Mouse (Mus musculus): ENCODE data around the gene Ube2g1.

Ube2g1 gene

DNA sequence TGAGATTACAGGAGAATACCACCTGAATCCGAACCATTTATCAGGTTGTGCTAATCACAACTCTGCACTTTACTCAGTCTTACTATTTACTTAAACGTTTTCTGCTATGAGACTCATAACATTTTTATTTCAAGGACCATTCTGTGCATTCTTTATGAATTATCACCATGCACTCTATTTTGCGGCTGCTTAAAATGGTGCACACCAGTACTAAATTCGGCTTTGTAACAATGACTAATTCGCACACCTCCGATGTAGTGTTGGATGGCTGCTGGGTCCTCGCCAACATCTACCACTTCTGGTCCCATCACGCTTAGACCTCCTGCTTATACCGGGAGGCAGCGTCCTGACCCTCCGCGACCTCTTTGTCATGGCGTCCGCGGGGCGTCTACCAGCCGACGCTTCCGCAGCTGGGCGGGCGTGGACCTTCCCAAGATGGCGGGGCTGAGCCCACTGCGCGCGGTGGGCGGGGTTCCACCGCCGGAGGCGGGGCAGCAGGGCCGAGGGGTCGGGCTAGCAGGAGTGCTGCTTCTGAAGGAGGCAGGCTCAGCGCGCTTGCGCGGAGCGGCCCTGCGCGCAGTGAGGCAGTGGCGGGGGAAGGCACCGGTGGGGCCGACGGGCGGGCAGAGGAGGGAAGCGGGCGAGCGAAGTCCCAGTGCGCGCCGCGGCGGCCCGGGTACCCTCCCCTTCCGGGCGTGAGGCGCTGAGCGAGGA, at the start of gene Ube2g1:
Gene Ube2g1, plus strand, starts transcription at position 590 of the 714 bp plus-strand sequence.
- DNase-seq (ENCODE audit: extremely low read depth, low read depth) = peak; percentile 88

DNA sequence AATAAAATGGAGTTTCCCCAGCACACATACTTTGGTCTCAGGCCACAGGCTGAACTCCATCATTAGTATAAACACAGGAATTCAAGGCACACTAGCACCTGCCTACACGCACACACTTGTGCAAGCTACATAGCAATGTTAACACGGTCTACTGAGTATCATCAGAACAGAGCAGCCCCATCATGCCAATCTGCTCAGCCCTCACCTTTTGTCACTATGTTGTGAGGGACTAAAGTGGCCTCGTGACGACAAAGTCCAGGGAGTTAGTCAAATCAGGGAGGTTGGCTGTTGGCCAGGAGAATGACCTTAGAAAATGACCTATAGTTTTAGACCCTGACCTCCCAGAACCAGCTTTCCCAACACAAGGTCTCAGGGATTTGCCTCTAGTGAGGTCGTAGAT, 48.9 kb upstream of the Ube2g1 start:
- DNase-seq (ENCODE audit: extremely low read depth, low read depth) = no peak

DNA sequence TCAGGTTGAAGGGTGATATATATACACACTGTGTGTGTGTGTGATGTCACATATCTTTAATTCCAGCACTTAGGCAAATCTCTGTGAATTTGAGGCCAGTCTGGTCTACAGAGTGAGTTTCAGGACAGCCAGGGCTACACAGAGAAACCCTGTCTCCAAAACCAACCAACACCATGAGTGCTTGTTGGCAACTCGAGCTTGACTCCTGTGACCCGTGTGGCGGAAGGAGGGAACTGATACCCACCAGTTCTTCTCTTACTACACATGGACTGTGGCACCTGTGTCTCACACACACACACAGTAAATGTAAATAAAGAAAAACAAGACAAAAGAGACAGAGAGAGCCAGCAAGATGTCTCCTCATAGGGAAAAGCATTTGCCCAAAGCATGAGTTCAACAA, 46.4 kb upstream of the Ube2g1 start:
- no peak for DNase-seq (ENCODE audit: extremely low read depth, low read depth)

DNA sequence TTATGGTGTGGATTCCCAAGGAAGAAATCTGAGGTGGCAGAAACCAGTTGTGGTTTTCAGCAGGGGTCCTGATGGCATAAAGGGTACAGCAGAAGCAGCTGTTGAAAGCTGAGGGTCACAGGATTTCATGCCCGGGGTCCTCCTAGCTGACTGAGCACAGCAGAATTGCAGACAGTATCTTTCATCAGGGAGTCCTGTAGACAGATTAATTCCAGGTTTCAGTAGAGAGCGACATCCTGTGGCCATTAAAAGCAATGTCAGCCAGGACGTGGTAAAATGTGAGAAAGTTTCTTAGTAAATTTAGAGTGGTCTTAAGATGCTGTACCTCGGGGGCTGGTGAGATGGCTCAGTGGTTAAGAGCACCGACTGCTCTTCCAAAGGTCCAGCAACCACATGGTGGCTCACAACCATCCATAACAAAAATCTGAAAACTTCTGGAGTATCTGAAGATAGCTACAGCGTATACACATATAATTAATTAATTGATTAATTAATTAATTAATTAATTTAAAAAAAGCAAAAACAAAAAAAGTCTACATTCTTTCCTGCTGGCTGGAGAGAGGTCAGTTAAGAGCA, 42.8 kb upstream of the Ube2g1 start:
- DNase-seq (ENCODE audit: extremely low read depth, low read depth) = peak; percentile 57

DNA sequence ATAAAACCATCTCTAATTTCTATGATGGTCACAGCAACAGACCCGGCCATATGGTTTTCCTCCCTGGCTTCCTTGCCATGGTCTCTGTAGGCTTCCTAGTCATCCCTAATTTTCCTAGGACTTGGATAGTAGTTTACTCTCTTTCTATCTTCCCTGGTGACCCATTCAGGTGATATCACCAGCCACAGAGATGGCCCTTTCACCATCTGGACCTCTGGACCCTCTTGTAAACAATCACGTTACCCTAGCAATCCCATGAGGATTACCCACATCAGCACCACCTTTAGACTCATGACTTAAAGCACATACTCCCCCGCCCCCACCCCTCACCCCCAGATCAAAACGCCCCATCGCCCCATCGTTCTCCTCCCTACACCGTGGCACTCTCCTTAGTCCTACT, 40.8 kb upstream of the Ube2g1 start:
- no peak for DNase-seq (ENCODE audit: extremely low read depth, low read depth)

DNA sequence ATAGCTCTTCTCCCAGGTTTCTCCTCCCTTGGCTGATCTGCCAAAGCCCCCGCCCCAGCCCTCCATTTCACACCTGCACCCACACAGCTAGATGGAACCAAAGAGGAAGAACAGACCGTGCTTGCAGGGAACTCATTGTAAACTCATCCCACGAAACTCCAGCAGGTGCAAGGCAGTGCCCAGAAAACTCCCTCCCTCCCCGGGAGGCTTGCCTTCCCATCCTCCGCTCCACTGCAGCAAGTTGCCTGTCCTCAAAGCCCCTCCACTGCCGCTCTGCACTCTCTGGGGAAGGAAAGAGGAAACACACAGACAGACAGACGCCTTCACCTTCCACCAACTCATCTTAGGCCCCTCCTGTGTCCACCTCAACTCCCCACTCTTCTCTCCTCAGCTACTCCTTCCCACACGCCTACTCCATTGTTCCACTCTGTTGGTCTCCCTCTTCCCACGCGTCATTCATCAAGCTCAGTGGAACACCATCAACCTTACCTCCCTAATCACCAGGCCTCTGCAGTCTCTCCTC, 40.2 kb upstream of the Ube2g1 start:
- no peak for DNase-seq (ENCODE audit: extremely low read depth, low read depth)

DNA sequence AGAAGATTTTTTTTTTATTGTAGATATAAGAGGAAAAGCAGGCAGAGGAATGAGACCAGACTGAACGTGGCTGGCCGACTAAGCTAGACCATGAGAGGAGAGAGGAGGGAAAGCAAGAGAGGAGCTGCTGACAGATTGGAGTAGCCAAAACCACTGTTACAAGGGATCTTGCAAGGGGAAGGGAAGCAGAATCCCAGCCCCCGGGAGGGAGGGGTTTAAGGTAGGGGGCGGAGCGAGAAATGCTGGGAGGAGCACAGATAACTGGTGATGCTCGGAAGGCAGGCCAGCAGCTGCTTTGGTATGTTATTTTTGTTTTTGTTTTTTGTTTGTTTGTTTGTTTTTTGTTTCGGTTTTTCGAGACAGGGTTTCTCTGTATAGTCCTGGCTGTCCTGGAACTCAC, 38.0 kb upstream of the Ube2g1 start:
- DNase-seq (ENCODE audit: extremely low read depth, low read depth) = peak; percentile 71

DNA sequence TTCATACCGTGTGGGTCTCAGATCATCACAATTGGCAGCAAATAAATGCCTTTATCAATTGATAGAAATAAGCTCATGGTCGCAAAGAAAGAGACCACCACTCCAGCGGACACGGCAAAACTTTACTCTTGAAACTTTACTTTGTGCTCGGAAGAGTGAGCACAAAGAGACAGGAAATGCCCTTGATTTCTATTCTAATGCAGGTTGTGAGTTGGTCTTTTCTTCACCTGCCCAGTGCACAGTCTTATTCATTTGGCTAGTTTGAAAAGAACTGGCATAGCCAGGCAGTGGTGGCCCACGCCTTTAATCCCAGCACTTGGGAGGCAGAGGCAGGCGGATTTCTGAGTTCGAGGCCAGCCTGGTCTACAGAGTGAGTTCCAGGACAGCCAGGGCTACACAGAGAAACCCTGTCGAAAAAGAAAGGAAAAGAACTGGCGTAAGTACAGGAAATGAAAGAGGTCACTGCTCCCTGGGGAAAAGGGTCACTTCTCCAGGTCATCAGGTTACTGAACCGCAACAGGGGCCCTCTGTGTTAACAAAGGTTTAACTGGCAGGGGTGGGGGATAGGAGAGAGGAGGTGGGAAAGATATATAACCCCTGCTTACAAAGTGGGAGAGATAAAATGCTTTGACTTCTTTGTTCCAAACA, 37.3 kb upstream of the Ube2g1 start:
- no peak for DNase-seq (ENCODE audit: extremely low read depth, low read depth)

DNA sequence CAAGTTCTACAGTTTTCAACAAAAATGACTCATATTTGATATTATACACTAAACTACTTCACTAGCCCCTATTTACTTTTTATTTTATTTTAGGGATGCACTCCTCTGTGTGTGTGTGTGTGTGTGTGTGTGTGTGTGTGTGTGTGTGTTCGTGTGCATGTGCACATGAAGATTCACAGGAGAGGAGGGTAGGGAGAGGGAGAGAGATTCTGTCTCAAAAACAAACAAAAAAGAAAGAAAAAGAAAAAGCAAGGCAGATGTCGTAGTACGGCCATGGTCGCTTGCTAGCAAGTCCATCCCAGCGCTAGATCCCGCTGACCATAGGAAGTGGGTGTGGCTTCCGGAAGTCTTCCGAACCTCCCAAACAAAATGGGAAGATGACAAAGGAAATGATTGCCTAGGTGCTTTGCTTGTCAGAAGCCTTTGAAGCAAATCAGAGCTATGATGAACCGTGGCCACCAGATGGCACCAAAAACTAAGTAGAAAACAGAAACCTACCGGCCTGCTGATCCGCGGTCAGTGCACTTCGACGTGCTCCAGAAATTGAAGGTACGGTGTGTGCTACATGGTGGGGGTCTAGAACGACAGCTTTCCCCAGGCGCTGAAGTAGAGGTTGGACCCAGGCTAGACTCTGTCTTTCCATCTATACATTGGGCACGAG, 36.6 kb upstream of the Ube2g1 start:
- DNase-seq (ENCODE audit: extremely low read depth, low read depth) = peak; percentile 63

DNA sequence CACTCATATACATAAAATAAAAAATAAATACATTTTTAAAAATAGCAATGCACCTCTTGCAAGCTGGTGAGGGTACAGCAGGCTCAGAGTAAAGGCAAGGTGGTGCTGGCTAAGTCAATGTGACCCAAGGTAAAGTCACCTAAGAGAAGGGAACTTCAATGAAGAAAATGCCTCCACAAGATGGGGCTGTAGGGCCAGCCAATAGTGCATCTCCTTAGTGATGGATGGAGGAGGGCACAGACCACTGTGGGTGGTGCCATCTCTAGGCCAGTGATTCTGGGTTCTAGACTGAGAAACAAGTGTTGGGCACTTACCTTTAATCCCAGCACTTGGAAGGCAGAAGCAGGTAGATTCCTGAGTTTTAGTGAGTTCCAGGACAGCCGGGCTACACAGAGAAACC, 33.3 kb upstream of the Ube2g1 start:
- DNase-seq (ENCODE audit: extremely low read depth, low read depth) = no peak

DNA sequence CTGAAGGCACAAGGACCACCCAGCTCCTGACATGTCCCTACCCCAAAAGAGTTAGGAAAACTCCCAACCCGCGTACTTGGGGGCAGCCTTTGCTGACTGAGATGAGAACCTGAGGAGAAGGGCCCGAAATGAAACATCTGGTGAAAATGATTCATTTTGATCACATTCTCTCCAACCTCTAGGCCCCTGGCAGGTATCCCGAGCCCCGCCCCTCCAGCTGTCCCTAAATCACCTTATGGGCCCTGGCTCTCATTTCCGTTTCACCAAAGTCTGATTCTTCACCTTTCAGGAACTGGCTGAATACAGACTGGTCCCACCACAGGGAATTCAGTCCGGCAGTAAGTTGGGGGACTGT, 31.0 kb upstream of the Ube2g1 start:
- no peak for DNase-seq (ENCODE audit: extremely low read depth, low read depth)

DNA sequence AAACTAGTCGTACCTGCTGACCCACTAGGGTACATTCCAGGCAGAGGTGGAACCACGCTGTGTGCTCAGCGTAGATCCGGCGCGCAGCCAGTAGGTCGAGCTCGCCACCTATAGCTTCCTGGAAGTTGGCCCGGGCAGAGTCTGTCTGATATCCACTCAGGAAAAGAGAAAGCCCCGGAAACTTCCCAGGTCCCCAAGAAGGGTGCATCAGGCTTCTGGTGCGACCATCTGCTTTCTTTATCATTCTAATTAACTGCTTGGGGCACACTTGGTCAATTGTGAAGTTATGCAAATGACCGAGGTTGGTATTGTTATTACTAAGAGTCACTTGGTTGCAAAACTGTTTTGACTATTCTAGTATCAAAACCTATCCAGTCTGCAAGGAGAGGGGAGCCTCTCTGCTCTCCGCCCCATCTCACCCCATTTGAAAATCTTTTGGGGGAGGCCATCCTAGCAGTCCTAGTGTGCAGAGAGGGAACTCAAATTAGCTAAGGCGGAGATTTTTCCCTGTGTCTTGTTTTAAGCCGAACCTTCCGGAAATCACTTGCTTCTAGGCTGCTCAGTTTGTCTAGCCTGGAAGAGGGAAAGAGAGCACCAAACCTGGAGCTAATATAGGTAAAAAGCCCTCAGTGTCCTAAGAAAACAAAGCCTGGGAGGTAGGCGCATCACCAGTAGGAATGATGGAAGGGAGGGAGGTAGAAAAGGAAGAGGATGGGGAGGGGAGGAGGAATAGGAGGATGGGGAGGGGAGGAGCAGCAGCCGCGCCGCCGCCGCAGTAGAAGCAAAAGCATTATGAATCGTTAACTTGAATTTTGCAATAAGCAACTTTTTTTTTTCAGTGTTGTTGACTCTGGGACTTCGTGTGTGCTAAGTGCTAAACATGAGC, 30.4 kb upstream of the Ube2g1 start:
- no peak for DNase-seq (ENCODE audit: extremely low read depth, low read depth)

DNA sequence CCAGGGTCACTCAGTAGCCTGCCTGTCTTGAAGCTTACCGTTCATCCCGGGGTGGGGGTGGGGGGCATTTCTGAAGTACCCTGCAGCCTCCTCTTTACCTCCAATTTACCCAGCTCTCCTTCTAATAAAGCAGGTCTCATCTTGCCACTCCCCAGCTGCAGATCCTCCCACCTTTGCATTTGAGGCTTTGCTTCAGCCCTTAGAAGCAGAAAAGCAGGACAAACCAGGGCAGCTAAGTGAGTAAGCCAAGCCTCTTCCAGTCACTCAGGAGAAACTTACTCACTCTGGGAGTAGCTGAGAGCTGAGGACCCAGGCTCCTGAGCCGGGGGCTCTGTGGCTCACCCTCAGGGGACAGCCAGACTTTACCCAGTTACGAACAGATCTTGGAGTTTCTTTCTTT, 28.6 kb upstream of the Ube2g1 start:
- DNase-seq (ENCODE audit: extremely low read depth, low read depth) = no peak

DNA sequence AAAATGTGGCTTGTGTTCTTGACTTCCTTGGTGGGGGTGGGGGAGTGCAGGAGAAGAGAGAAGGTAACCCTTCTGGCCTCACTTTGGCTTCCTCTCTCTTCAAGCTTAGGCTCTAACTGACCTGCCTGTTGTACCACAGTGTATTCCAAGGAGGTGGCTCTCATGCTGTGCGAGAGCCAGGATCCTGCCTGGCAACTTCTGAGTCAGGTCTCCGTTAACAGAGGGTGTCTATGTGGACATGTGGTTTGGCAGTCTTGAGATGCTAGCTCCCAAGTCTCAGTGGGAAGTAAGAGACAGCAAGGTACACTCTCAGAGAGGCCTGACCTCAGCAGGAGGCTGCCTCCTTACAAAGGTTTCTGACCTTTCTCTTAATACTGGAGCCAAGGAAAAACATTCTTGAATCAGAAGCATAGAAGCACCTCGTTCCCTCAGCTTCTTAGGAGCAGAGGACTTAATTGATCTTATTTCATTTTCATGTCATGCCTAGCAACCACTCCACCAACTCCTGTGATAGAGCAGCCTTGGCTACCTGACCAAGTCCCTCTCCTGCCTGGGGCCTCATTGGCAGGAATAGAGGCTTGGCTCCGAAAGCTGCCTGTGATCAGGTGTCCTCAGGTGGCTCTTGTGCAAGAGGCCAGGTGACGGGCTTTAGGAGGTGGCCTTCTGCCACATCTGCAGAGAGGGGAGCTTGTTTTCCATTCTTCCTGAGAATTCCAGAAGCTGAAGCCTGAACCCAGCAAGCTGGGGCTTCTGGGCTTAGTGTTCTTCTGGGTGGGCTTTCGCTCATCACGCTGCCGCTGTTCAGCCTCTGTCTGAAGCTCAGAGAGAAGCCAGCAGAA, 25.3 kb upstream of the Ube2g1 start:
- DNase-seq (ENCODE audit: extremely low read depth, low read depth) = no peak

DNA sequence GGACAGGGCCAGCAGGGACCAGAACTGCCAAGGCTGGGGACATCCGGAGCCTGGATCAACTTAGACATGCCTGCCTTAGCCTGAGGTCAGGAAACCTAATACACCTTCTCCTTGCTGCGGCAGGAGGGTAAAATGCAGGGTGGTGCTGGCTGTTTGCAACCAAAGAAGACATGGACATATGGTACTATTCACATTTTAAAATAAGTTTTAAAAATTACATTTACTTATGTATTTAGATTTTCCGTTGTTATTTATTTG, 24.7 kb upstream of the Ube2g1 start:
- no peak for DNase-seq (ENCODE audit: extremely low read depth, low read depth)

DNA sequence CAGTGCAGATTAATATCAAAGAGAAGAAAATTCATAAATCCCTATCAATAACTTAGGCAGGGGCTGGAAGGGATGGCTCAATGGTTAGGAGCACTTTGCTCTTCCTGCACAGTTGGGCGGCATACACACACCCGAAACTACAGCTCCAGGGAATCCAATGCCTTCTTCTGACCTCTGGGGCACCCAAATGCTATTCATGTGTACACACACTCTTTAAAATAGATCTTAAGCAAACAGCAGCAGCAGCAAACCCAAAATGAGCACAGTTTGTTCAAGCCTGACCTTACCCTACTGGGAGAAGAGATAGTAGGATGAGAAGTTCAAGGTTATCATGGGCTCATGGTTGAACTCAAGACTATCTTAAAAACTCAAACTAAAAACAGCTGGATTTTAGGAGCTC, 24.0 kb upstream of the Ube2g1 start:
- no peak for DNase-seq (ENCODE audit: extremely low read depth, low read depth)

DNA sequence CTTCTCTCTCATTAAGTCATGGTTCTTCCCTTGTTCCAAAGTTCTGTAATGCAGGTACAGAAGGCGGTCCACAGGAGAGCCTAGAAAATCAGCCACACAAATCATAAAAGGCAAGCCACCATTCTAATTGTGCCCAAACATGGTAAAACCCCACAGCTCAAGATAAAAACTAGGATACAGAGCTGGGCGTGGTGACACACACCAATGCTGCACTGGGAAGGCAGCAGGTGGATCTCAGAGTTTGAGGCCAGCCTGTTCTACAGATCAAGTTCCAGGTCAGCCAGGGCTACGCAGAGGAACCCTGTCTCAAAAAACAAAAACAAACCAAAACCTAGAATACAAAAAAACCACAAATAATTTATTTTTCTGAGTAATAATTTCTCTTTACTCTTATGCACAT, 20.5 kb upstream of the Ube2g1 start:
- DNase-seq (ENCODE audit: extremely low read depth, low read depth) = no peak

DNA sequence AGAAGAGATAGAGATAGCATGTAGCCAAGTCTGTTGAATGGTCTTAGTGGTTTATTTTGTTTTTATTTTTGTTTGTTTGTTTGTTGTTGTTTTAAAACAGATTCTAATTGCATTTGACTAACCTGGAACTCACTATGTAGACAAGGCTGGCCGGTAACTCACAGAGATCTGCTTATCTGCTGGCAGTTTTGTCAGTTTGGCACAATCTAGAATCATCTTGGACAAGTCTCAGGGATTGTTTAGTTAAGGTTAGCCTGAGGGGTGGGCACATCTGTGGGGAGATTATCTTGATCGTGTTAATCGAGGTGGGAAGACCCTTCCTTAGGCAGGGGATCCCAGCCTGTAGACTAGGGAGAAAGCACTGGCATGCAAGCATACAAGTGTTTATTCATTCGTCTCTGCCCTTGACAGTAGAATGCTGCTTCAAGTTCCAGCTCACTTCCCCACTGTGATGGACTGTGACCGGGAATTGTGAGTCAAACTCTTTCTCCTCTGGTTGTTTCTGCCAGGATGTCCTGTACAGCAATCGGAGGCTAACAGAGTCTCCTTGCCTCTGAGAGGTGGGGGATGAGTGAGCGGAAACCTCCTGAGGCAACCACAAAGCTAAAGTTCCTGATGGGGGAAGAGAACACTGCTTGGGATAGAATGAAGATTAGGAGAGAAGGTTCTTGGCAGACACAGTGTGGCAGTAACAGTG, 19.4 kb upstream of the Ube2g1 start:
- no peak for DNase-seq (ENCODE audit: extremely low read depth, low read depth)

DNA sequence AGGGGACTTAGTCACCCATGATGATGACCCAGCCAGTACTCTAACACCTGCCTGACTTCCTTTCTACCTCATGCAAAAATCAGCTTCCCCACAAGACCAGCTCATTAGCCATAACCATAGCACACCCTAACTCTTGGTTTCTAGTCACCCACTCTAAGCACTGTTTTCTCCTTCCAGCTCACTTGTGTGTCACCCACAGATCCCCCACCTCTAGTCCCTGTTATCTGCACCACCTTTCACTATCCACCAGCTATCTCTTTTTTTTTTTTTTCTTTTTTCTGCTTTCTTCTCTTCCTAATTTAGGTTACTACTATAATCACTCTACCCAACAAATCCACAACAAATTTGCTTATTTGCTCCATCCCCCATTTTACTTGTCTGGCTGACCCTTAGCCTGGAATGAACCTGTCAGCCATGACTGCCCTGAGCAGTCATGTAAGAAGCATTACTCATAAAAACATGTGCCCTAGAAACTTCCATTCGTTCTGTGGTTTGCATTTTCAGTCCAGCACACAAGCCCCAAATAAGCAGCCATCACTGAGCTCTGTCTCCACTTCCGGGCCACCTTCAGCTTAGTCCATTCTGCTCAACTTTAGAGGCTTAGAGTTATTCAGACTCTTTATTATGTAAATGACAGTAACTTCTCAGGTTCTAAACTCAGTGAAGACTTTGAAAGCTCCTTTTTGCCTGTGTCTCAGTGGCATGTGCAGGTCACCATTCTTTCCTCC, 11.9 kb upstream of the Ube2g1 start:
- DNase-seq (ENCODE audit: extremely low read depth, low read depth) = no peak

All from MEL-GATA-1-ER (cell line).